Mouse (Mus musculus) heart, adult 10 weeks (tissue): ENCODE measurements around the gene Irf9. TPM values are rescaled to one million over a fixed set of nuclear protein-coding genes. Genes with fewer than 3 reads are reported as not detected.

Source experiments
- polyA plus RNA-seq: library from polyadenylated mRNA; stranded (reverse); fragments of 350-450 nt; fragmentation: Illumina TruSeq; extraction: RNeasy Lipid Tissue Mini Kit (QIAGEN cat#74804); gene quantifications from one replicate; pipeline ENCODE4 v1.2.3, GENCODE M21; 2014; ENCODE audit warnings: low read depth, low replicate concordance

Gene Irf9
- polyA plus RNA-seq = 17.2 TPM

GRCm38 (mm10) chr14:55603271-55603632 is at the start of gene Irf9:
Gene Irf9, plus strand, starts transcription at chr14:55603571.

GRCm38 (mm10) chr14:55559799-55560201 is 43.6 kb upstream of the Irf9 start, which contains the start of gene Dcaf11:
Gene Dcaf11, plus strand, starts transcription at chr14:55560006.

GRCm38 (mm10) chr14:55560202-55561073 is 42.9 kb upstream of the Irf9 start, which contains the start of gene A730061H03Rik:
Gene A730061H03Rik, minus strand, starts transcription at chr14:55560406.

GRCm38 (mm10) chr14:55575302-55575701 is 28.1 kb upstream of the Irf9 start, which contains the start of gene Fitm1:
Gene Fitm1, plus strand, starts transcription at chr14:55575617.

GRCm38 (mm10) chr14:55577871-55578667 is 25.3 kb upstream of the Irf9 start, which contains the start of gene Psme1:
Gene Psme1, plus strand, starts transcription at chr14:55578123.

GRCm38 (mm10) chr14:55584702-55585565 is 18.4 kb upstream of the Irf9 start, which contains the start of gene Emc9:
Gene Emc9, minus strand, starts transcription at chr14:55585302.

GRCm38 (mm10) chr14:55590748-55591330 is 12.5 kb upstream of the Irf9 start, which contains the start of gene Psme2:
Gene Psme2, minus strand, starts transcription at chr14:55591113.

GRCm38 (mm10) chr14:55591331-55591891 is 12.0 kb upstream of the Irf9 start, which contains the start of gene Rnf31:
Gene Rnf31, plus strand, starts transcription at chr14:55591708.

GRCm38 (mm10) chr14:55617822-55618221 is 14.5 kb downstream of the Irf9 start, which contains the start of gene Rec8:
Gene Rec8, plus strand, starts transcription at chr14:55618037.

GRCm38 (mm10) chr14:55635523-55636007 is 32.2 kb downstream of the Irf9 start, which contains the start of gene Ipo4:
Gene Ipo4, minus strand, starts transcription at chr14:55635957.

GRCm38 (mm10) chr14:55637795-55638194 is 34.4 kb downstream of the Irf9 start, which contains the start of gene Gm49378:
Gene Gm49378, minus strand, starts transcription at chr14:55637895.

GRCm38 (mm10) chr14:55643060-55643907 is 39.9 kb downstream of the Irf9 start, which contains the start of gene Tm9sf1:
Gene Tm9sf1, minus strand, starts transcription at chr14:55643806.

GRCm38 (mm10) chr14:55649884-55650283 is 46.5 kb downstream of the Irf9 start, which contains the start of gene Tssk4:
Gene Tssk4, plus strand, starts transcription at chr14:55650184.

Other genes with a start within 250 kb of the Irf9 start
- gene Dhrs4, start 124.8 kb upstream of the Irf9 start, polyA plus RNA-seq = 123 TPM
- gene Carmil3, start 112.9 kb upstream of the Irf9 start, polyA plus RNA-seq = 3.0 TPM
- gene Cpne6, start 93.1 kb upstream of the Irf9 start, polyA plus RNA-seq = not detected
- gene Nrl, start 78.6 kb upstream of the Irf9 start, polyA plus RNA-seq = not detected
- 8.5 TPM for gene Pck2, start 63.3 kb upstream of the Irf9 start, polyA plus RNA-seq
- gene Dcaf11, start 43.6 kb upstream of the Irf9 start, polyA plus RNA-seq = 175 TPM
- not detected for gene A730061H03Rik, start 43.2 kb upstream of the Irf9 start, polyA plus RNA-seq
- 182 TPM for gene Fitm1, start 28.0 kb upstream of the Irf9 start, polyA plus RNA-seq
- 165 TPM for gene Psme1, start 25.4 kb upstream of the Irf9 start, polyA plus RNA-seq
- 51.3 TPM for gene Emc9, start 18.3 kb upstream of the Irf9 start, polyA plus RNA-seq
- 100 TPM for gene Psme2, start 12.5 kb upstream of the Irf9 start, polyA plus RNA-seq
- gene Rnf31, start 11.9 kb upstream of the Irf9 start, polyA plus RNA-seq = 19.4 TPM
- 0.26 TPM for gene Rec8, start 14.5 kb downstream of the Irf9 start, polyA plus RNA-seq
- 40.5 TPM for gene Ipo4, start 32.4 kb downstream of the Irf9 start, polyA plus RNA-seq
- gene Gm49378, start 34.3 kb downstream of the Irf9 start, polyA plus RNA-seq = 2.1 TPM
- gene Tm9sf1, start 40.2 kb downstream of the Irf9 start, polyA plus RNA-seq = 38.9 TPM
- 0.45 TPM for gene Tssk4, start 46.6 kb downstream of the Irf9 start, polyA plus RNA-seq
- 61.1 TPM for gene Mdp1, start 56.9 kb downstream of the Irf9 start, polyA plus RNA-seq
- gene Gmpr2, start 68.4 kb downstream of the Irf9 start, polyA plus RNA-seq = 16.2 TPM
- gene Nedd8, start 68.6 kb downstream of the Irf9 start, polyA plus RNA-seq = 153 TPM
- 12.6 TPM for gene Tinf2, start 78.2 kb downstream of the Irf9 start, polyA plus RNA-seq
- gene Tgm1, start 110.4 kb downstream of the Irf9 start, polyA plus RNA-seq = 0.21 TPM
- 15.7 TPM for gene Rabggta, start 118.7 kb downstream of the Irf9 start, polyA plus RNA-seq
- gene Dhrs1, start 142.1 kb downstream of the Irf9 start, polyA plus RNA-seq = 55.4 TPM
- 10.6 TPM for gene Nop9, start 142.1 kb downstream of the Irf9 start, polyA plus RNA-seq
- gene Cideb, start 154.9 kb downstream of the Irf9 start, polyA plus RNA-seq = 6.6 TPM
- gene Ltb4r2, start 157.9 kb downstream of the Irf9 start, polyA plus RNA-seq = not detected
- 0.45 TPM for gene Ltb4r1, start 162.4 kb downstream of the Irf9 start, polyA plus RNA-seq
- gene Adcy4, start 180.5 kb downstream of the Irf9 start, polyA plus RNA-seq = 21.5 TPM
- gene Ripk3, start 185.3 kb downstream of the Irf9 start, polyA plus RNA-seq = 3.1 TPM
- gene Nfatc4, start 219.6 kb downstream of the Irf9 start, polyA plus RNA-seq = 5.2 TPM